Mouse (Mus musculus): ENCODE measurements around the gene Cdk5rap2. TPM values are rescaled to one million over a fixed set of nuclear protein-coding genes. Genes with fewer than 3 reads are reported as not detected.

Gene Cdk5rap2
- 5.6 TPM for polyA plus RNA-seq (2014; fragmentation: Illumina TruSeq; extraction: RNeasy Lipid Tissue Mini Kit (QIAGEN cat#74804); ENCODE audit: low read depth, low replicate concordance)

GRCm38 (mm10) chr4:70409994-70410721 lies at the start of gene Cdk5rap2:
Gene Cdk5rap2 (minus strand): TSS chr4:70410443.

Other genes starting within 250 kb of the Cdk5rap2 start
- 6.5 TPM for gene Megf9, start 124.6 kb upstream of the Cdk5rap2 start, polyA plus RNA-seq (2014; fragmentation: Illumina TruSeq; extraction: RNeasy Lipid Tissue Mini Kit (QIAGEN cat#74804); ENCODE audit: low read depth, low replicate concordance)